Mouse (Mus musculus) stomach, postnatal 0 days (tissue): ENCODE measurements at regions not wholly inside any gene's neighbourhood (a gene's known extent, or its start where the extent isn't known, plus 50 kb on each side); places are given as distances from the start of the nearest gene placed in this dataset.

Source experiments
- CTCF ChIP-seq: IDR thresholded peaks from 2 replicates; pipeline ENCODE4 v1.5.1; 2016; ENCODE audit warnings: antibody characterized with exemption, low read depth, mild to moderate bottlenecking, moderate library complexity
- EP300 ChIP-seq: optimal IDR thresholded peaks from 2 replicates; pipeline ENCODE3; 2016; ENCODE audit warnings: antibody characterized with exemption

- TF ChIP-seq CTCF (no peak), EP300 (no peak)
Measured at GRCm38 (mm10) chr19:21033991-21034390, 80.0 kb upstream of the Tmc1 start.
